Mouse (Mus musculus) central nervous system, embryonic 18 days (tissue): ENCODE measurements around the gene Tgm3. TPM values are rescaled to one million over a fixed set of nuclear protein-coding genes. Genes with fewer than 3 reads are reported as not detected.

Experiments used
- polyA plus RNA-seq: library from polyadenylated mRNA; depleted of rRNA; stranded (reverse); fragments of >200 nt; gene quantifications from 2 replicates; pipeline ENCODE4 v1.2.3, GENCODE M21; 2012; rRNA removed

The Tgm3 gene
- polyA plus RNA-seq = 0.33 and 0.34 TPM in 2 replicates

DNA sequence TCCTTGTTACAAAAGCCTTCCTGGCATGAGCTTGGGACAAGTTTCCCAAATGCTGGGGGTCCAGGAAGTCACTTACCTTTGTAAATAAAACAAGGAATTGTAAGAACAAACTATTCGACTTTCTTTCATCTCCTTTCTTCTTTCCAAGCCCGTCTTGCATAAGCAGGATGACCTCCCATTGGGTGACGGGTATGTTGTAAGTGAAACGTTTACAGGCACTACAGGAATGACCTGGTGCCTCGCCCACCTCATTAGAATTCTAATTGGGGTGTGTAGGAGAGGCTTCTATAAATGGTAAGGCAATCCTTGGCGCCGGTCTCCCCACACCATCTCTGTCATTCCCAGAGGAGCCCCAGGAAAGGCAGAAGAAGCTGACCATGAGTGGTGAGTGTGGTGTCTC, at the start of gene Tgm3:
Gene Tgm3 (plus strand): TSS at position 324 of the 400 bp plus-strand sequence.

Other genes with a start within 250 kb of the Tgm3 start
- gene Stk35, start 211.8 kb upstream of the Tgm3 start, polyA plus RNA-seq = 17.1 and 17.8 TPM in 2 replicates
- gene Tgm6, start 100.1 kb downstream of the Tgm3 start, polyA plus RNA-seq = 0.27 and 0.35 TPM in 2 replicates
- 263 and 264 TPM in 2 replicates for gene Snrpb, start 167.1 kb downstream of the Tgm3 start, polyA plus RNA-seq
- gene Tmc2, start 182.8 kb downstream of the Tgm3 start, polyA plus RNA-seq = not detected in 2 replicates